Mouse (Mus musculus) bone marrow macrophage, adult 2 months (primary cell): ENCODE data around the gene Ttbk2.

Experiments used
- CTCF ChIP-seq: IDR thresholded peaks from 2 replicates; pipeline ENCODE4 v1.5.1; 2012; ENCODE audit warnings: low read depth, mild to moderate bottlenecking, low read length, moderate library complexity
- POLR2A ChIP-seq: IDR thresholded peaks from 2 replicates; pipeline ENCODE4 v1.6.1; 2012; ENCODE audit warnings: mild to moderate bottlenecking, low read depth, low read length, borderline replicate concordance

GRCm38 (mm10) chr2:120702675-120703074, 147.7 kb downstream of the Ttbk2 start:
- TF ChIP-seq CTCF (no peak), POLR2A (no peak)
